Mouse (Mus musculus) thymus, adult 2 months (tissue): ENCODE measurements around the gene Epha3.

ENCODE experiments used
- CTCF ChIP-seq: fragments of 200-500 bp; IDR thresholded peaks from 2 replicates; pipeline ENCODE4 v1.5.1; 2012; ENCODE audit warnings: mild to moderate bottlenecking, control low read depth, low read length, moderate library complexity, borderline replicate concordance; ENCODE audit not compliant: control insufficient read depth, poor library complexity, insufficient read depth; ENCODE audit errors: extremely low read depth
- POLR2A ChIP-seq: fragments of 200-500 bp; IDR thresholded peaks from 2 replicates; pipeline ENCODE4 v1.6.1; 2012; ENCODE audit warnings: mild to moderate bottlenecking, low read length, control low read depth, moderate library complexity; ENCODE audit not compliant: control insufficient read depth, poor library complexity, insufficient read depth; ENCODE audit errors: extremely low read depth

GRCm38 (mm10) chr16:63641603-63642002 is 222.4 kb downstream of the Epha3 start:
- TF ChIP-seq CTCF: no peak
- no peak for TF ChIP-seq POLR2A
